Mouse (Mus musculus) kidney, adult 2 months (tissue): Measurements from ENCODE around the gene Gm26741.

ENCODE experiments used
- CTCF ChIP-seq: fragments of 200-500 bp; conservative IDR thresholded peaks from 2 replicates; pipeline ENCODE4 v1.5.1; 2011; ENCODE audit warnings: low read depth, mild to moderate bottlenecking, control low read depth, low read length, moderate library complexity, mixed read lengths; ENCODE audit not compliant: insufficient read depth, insufficient read length
- POLR2A ChIP-seq: fragments of 200-500 bp; IDR thresholded peaks from one replicate; pipeline ENCODE4 v1.6.1; 2011; ENCODE audit warnings: low read depth, low read length, control low read depth

DNA sequence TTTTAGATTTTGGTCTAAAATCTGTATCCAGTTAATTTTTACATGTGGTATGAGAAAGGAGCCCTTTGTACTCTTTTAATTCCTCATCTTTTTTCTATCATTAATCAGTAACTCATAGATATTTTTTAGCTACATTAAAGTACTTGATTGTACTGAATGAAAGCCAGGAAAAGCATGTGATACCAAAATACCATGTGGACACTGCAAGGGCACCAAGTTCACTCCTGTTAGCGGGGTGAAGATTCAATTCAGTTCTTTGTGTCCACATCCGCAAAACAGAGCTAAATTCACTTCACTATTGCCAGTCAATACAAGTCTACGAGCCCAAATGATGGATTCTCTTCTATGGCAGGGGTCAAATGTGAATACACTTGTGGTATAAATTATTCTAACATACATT is 38.1 kb downstream of the Gm26741 start:
- TF ChIP-seq CTCF (no peak), POLR2A (no peak)
